Mouse (Mus musculus) lung, postnatal 0 days (tissue): ENCODE measurements around the gene Krt8.

Experiments
- CTCF ChIP-seq: IDR thresholded peaks from 2 replicates; pipeline ENCODE4 v1.5.1; 2016; ENCODE audit warnings: antibody characterized with exemption, mild to moderate bottlenecking
- EP300 ChIP-seq: IDR thresholded peaks from 2 replicates; pipeline ENCODE4 v1.6.1; 2016; ENCODE audit warnings: antibody characterized with exemption, mild to moderate bottlenecking, control low read depth

- TF ChIP-seq CTCF (no peak), EP300 (no peak)
Observed at GRCm38 (mm10) chr15:102045691-102046090, 41.4 kb upstream of the Krt8 start.
